Comparison of ENCODE assay signal across 16 mouse cellular contexts in the genomic region with DNA sequence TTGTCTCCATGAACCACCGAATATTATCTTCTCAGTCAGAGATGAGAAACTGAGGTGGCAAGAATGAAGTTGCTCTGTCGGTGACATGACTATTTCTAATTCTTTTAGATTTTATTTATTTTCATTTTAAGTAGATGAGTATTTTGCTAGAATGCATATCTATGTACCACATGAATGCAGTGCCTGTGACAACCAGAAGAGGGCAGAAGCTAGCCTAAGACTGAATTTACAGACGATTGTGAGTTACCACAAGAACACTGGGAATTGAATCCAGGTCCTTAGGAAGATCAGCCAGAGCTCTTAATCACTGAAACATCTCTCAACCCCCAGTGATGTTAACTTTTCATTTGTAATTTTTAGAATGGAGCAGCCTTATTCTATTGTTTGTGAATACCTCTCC.
DNase-seq lines count a peak whose midpoint lies in the region; ATAC-seq and TF ChIP-seq lines count a peak whose summit lies in the region.
"Had no signal": no experiment of that assay in that cellular context is flagged by ENCODE, and none has a peak within 500 bp of the region (broad histone marks: within the 10 kb centered on the region; RNA-seq: fewer than 3 reads in every experiment).

No protein-coding gene starts in this region.

- no peak overlapping the region for H3K4me2 ChIP-seq in hindbrain, postnatal 0 days (ENCODE audit: low read depth, low read length)
- H3K4me2 ChIP-seq in hindbrain, embryonic 13.5 days, result no peak overlapping the region
- H3K4me2 ChIP-seq: embryonic facial prominence, embryonic 15.5 days; limb, embryonic 13.5 days had no signal

- no peaks in the 10 kb centered on the region for H3K9me3 ChIP-seq in hindbrain, postnatal 0 days (ENCODE audit: low read length)
- H3K9me3 ChIP-seq in hindbrain, embryonic 13.5 days, result no peaks in the 10 kb centered on the region
- no peaks in the 10 kb centered on the region for H3K9me3 ChIP-seq in ES-E14 (ENCODE audit: control insufficient read depth, insufficient read depth, low read depth, low read length)
- H3K9me3 ChIP-seq: embryonic facial prominence, embryonic 15.5 days; limb, embryonic 13.5 days had no signal

- no peak for ATAC-seq in hindbrain, postnatal 0 days
- ATAC-seq in hindbrain, embryonic 13.5 days (ENCODE audit: low FRiP score), result no peak

- no peaks in the 10 kb centered on the region for H3K36me3 ChIP-seq in hindbrain, postnatal 0 days (ENCODE audit: insufficient read depth, low read length)
- no peaks in the 10 kb centered on the region for H3K36me3 ChIP-seq in hindbrain, embryonic 13.5 days
- H3K36me3 ChIP-seq in ES-E14 (ENCODE audit: control insufficient read depth, insufficient read depth, low read length, poor library complexity, severe bottlenecking), result no peaks in the 10 kb centered on the region
- H3K36me3 ChIP-seq: embryonic facial prominence, embryonic 15.5 days; limb, embryonic 13.5 days had no signal

- in situ Hi-C loops in ES-E14 (cut with MboI; ENCODE audit: low sequenced_read_pairs in 2 of 2, unreplicated experiment in 2 of 2), result loop anchor here in 1 of 2 experiments (25.0 kb wide), 2 partner anchors 630 to 1305 kb away; no protein-coding TSS in a partner anchor

- H3K4me1 ChIP-seq in hindbrain, postnatal 0 days (ENCODE audit: insufficient read depth, low read length), result no peaks in the 10 kb centered on the region
- H3K4me1 ChIP-seq in hindbrain, embryonic 13.5 days (replicated peaks), result no peaks in the 10 kb centered on the region
- no peaks in the 10 kb centered on the region for H3K4me1 ChIP-seq in ES-E14 (ENCODE audit: control insufficient read depth in 2 of 2, insufficient read depth in 2 of 2, low read length in 2 of 2, poor library complexity in 1 of 2)
- H3K4me1 ChIP-seq: embryonic facial prominence, embryonic 15.5 days; limb, embryonic 13.5 days had no signal

- H3K27me3 ChIP-seq in hindbrain, postnatal 0 days (ENCODE audit: insufficient read depth, low read length), result no peaks in the 10 kb centered on the region
- no peaks in the 10 kb centered on the region for H3K27me3 ChIP-seq in hindbrain, embryonic 13.5 days
- H3K27me3 ChIP-seq: embryonic facial prominence, embryonic 15.5 days; limb, embryonic 13.5 days had no signal

- 87% methylated on average over 3 of the region's 3 CpGs for WGBS in hindbrain, postnatal 0 days
- 86% methylated on average over 3 of the region's 3 CpGs for WGBS in hindbrain, embryonic 13.5 days

- no peak overlapping the region for H3K4me3 ChIP-seq in hindbrain, postnatal 0 days (ENCODE audit: low read length)
- H3K4me3 ChIP-seq in hindbrain, embryonic 13.5 days, result no peak overlapping the region
- no peak overlapping the region for H3K4me3 ChIP-seq in layer of hippocampus, adult 2 months
- H3K4me3 ChIP-seq in ES-E14 (ENCODE audit: insufficient read depth in 1 of 2, low read depth in 1 of 2, low read length in 2 of 2, poor library complexity in 1 of 2, severe bottlenecking in 1 of 2), result no peak overlapping the region
- H3K4me3 ChIP-seq: embryonic facial prominence, embryonic 15.5 days; limb, embryonic 13.5 days had no signal

- no peak overlapping the region for H3K27ac ChIP-seq in hindbrain, postnatal 0 days
- no peak overlapping the region for H3K27ac ChIP-seq in hindbrain, embryonic 13.5 days
- H3K27ac ChIP-seq in layer of hippocampus, adult 2 months, result no peak overlapping the region
- H3K27ac ChIP-seq in ES-E14 (ENCODE audit: insufficient read depth, low read depth, low read length, poor library complexity, severe bottlenecking), result no peak overlapping the region
- H3K27ac ChIP-seq: embryonic facial prominence, embryonic 15.5 days; limb, embryonic 13.5 days had no signal

- no peak for DNase-seq in hindbrain, postnatal 0 days (ENCODE audit: low spot score)
- no peak for DNase-seq in layer of hippocampus, adult 2 months (ENCODE audit: low spot score in 2 of 2)
- DNase-seq in layer of hippocampus, postnatal 10 days (ENCODE audit: low spot score in 2 of 2), result no peak
- DNase-seq in 416B (ENCODE audit: low read depth), result peak; percentile 10
- peak; percentile 31 for DNase-seq in ES-E14 (ENCODE audit: low read depth, low spot score)
- no peak for DNase-seq in layer of hippocampus, adult 18-20 months (ENCODE audit: low spot score in 2 of 2)
- DNase-seq in right cerebral cortex, postnatal 14 days, result no peak
- DNase-seq: adrenal gland, postnatal 36 days; cerebellum, adult 18-20 months; cerebellum, postnatal 36 days; gastrocnemius, postnatal 10 days; heart, adult 18-20 months; lung, postnatal 4 days had no signal

- peak; percentile 35 for TF ChIP-seq CTCF in hindbrain, postnatal 0 days (IDR thresholded peaks at IDR 0.05; ENCODE audit: low read depth)
- peak; percentile 59 for TF ChIP-seq CTCF in layer of hippocampus, adult 2 months (conservative IDR thresholded peaks at IDR 0.05)

- H3K9ac ChIP-seq in hindbrain, postnatal 0 days (replicated peaks; ENCODE audit: low read length), result no peak overlapping the region
- H3K9ac ChIP-seq in hindbrain, embryonic 13.5 days, result no peak overlapping the region
- H3K9ac ChIP-seq in ES-E14 (ENCODE audit: insufficient read depth, low read depth, low read length, poor library complexity, severe bottlenecking), result no peak overlapping the region
- H3K9ac ChIP-seq: embryonic facial prominence, embryonic 15.5 days; limb, embryonic 13.5 days had no signal

TF ChIP-seq in ES-E14, 5 proteins besides CTCF, POLR2A, EP300 and RAD21:
- TF ChIP-seq ZNF384 (IDR thresholded peaks at IDR 0.05; ENCODE audit: low read depth, low read length), result no peak
- no peak for TF ChIP-seq CHD2 (IDR thresholded peaks at IDR 0.05; ENCODE audit: low read depth, low read length)
- TF ChIP-seq MAFK (IDR thresholded peaks at IDR 0.05; ENCODE audit: insufficient read depth, low read depth, low read length), result no peak
- peak; percentile 58; the same call in 1 of the 2 replicates for TF ChIP-seq ZC3H11A (IDR thresholded peaks at IDR 0.05; ENCODE audit: borderline replicate concordance, low read depth, low read length)
- no peak for TF ChIP-seq HCFC1 (IDR thresholded peaks at IDR 0.05; ENCODE audit: borderline replicate concordance, insufficient read depth, low read length)

Comparison
In these comparisons a context has a peak if more than half of its experiments do, and no peak if none do; other contexts are left out.
1. DNase-seq: peak in 416B (single experiment) and ES-E14 (single experiment); none in hindbrain, postnatal 0 days (single experiment), layer of hippocampus, adult 2 months (0 of 2), layer of hippocampus, postnatal 10 days (0 of 2), layer of hippocampus, adult 18-20 months (0 of 2) and right cerebral cortex, postnatal 14 days (single experiment).